Mouse (Mus musculus): ENCODE data around the gene Vmn1r219.
"Not testable (repeated sequence)": the region's sequence is repeated elsewhere in the genome, so short reads cannot be mapped to it uniquely, and the experiment has no call there.

Gene Vmn1r219

DNA sequence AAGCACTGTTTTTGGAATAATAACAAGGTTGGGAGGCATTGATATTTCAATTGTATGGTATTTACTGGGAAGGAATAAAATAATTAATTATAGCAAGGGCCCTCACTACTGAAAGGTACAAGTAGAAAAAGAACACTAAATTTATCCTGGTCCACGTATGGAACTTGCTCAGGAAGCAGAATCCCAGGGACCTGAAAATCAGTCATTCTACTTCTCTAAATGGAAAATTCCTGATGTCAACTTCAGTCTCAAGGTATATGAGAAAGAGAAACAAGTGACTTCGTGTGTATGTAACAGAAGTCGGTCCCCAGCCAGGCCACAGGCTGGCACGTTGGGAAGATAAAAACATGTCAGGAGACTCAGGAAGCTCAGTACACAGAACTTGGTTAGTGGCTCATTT, at the start of gene Vmn1r219:
Gene Vmn1r219 (plus strand): TSS at position 301 of the 400 bp plus-strand sequence.
- DNase-seq, result no peak

GRCm38 (mm10) chr13:23118126-23118525, 41.0 kb upstream of the Vmn1r219 start, which contains the start of gene Vmn1r217:
TSS of gene Vmn1r217 (minus strand) at chr13:23118226.
- not testable (repeated sequence) for DNase-seq

DNA sequence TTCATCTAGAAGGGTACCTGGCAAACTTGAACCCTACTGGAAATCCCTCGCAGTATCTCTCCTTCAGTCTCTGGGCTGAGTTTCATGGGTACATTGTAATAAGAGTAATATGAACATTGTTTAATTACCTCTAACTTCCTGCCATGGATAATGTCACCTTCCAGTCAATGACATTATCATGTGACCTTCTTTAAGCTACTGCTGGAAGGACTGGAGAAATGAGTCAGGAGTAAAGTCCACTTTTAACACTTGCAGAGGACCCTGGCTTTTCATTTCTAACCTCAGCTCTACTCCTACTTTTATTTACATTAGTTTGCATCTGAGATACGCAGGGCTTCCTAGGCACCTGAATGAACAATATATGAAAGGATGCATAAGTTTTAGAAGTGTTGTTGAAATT, 38.5 kb upstream of the Vmn1r219 start:
- DNase-seq, result no peak

DNA sequence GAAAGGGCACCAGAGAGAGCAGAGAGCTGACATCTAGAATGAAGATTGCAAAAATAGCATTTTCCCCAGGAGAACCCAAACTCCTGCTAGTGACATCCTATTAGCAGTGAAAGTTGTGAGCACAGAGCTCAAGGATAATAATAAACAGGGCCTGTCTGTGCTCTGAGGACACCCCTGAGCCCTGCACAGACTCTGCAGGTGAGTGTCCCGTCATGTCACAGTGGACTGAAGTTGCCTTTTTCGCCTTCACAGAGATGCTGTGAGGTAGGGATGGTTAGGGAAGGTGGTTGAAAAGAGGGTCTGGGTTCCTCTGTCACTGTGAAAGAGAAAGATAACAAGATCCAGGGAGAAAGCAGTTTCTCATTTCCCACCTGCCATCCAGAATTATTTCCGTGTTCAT, 26.0 kb upstream of the Vmn1r219 start, which contains the start of gene Vmn1r218:
Gene Vmn1r218 (plus strand): TSS at position 57 of the 400 bp plus-strand sequence.
- no peak for DNase-seq

DNA sequence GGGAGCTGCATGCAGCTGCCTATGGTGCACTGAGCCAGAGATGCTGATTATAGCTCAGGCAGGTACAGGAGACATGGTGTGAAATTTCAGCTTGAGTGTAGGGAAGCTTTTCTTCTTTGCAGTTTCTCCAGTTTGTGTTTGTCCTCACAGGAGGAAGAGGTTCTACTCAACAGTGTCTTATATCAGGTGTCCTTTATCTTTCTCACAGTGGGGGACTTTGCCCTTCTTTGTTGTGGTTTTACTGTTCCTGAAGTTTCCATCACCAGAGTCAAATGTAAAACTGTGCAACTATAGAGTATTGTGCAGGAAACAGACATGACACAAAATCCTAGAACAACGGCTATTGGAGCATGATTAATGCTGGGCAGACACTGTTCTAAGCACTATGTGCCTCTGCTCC, 25.6 kb upstream of the Vmn1r219 start:
- DNase-seq, result no peak

- DNase-seq, result no peak
Measured at GRCm38 (mm10) chr13:23138880-23139279, 20.2 kb upstream of the Vmn1r219 start.

- no peak for DNase-seq
Measured at GRCm38 (mm10) chr13:23157848-23158247, 1.3 kb upstream of the Vmn1r219 start.

GRCm38 (mm10) chr13:23166471-23166870, 7.4 kb downstream of the Vmn1r219 start:
- not testable (repeated sequence) for DNase-seq

DNA sequence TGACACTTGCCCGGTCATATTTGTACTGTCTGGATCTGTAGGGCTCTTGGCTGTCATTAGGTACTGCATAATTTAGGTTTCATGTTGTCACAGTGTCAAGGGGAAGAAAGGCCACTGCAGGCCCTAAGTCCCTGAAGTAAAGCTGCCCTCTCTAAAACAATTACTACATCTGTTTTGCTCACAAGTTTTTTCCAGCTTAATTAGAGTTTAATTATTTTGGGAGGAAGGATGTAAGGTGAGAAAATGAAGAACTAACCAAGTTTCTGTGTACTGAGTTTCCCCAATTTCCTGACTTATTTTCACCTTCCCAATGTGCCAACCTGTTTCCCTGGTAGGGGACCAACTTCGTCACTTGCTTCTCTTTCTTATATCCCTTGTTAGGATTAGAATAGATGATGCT, 28.8 kb downstream of the Vmn1r219 start, which contains the start of gene Vmn1r220:
Gene Vmn1r220 (minus strand): TSS at position 101 of the 400 bp plus-strand sequence.
- no peak for DNase-seq

DNA sequence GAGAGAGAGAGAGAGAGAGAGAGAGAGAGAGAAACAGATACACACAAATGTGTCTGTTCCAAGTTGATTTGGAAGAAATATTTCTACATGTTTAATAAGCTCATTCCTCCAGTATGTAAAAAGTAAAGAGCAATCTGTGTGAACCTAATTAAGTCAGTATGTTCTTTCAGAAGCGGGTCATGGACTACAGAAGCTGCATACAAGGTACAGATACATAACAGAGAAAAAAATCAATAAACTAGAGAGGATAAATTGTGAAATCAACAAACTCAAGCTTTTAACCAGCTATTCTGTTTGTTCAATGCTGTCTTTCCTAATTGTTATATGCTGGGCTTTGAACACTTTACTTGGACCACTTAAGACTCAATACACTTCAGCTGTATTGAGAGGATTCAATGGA, 44.8 kb downstream of the Vmn1r219 start:
- not testable (repeated sequence) for DNase-seq

- DNase-seq, result not testable (repeated sequence)
Measured at GRCm38 (mm10) chr13:23213827-23214226, 54.7 kb downstream of the Vmn1r219 start, which contains the start of gene Vmn1r221. TSS of gene Vmn1r221 (plus strand) at chr13:23214127.
